Comparison of ENCODE assay signal across 9 mouse cellular contexts in the genomic region with DNA sequence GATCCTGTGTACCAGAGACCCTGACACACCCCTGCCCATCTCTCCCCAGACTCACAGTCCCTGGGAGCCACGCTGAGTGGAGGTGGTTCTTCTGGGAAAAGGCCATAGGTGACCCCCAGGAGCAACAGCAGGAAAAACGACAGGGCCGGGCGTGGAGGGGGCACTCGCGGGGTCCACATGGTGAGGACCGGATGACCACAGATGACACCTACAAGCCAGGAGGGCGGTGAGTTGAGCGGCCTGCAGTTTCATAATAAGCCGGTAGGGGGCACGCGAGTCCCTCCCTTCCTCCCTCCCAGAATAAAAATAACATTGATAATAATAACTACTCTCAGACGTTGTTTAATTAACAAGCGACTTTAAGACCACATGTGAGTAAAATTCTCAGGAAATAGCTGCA. TPM values are rescaled to one million over a fixed set of nuclear protein-coding genes. Genes with fewer than 3 reads are reported as not detected.
DNase-seq lines count a peak whose midpoint lies in the region; ATAC-seq and TF ChIP-seq lines count a peak whose summit lies in the region.
"Had no signal": no experiment of that assay in that cellular context is flagged by ENCODE, and none has a peak within 500 bp of the region (broad histone marks: within the 10 kb centered on the region; RNA-seq: fewer than 3 reads in every experiment).

No protein-coding gene starts in this region.

- H3K27ac ChIP-seq in kidney, postnatal 0 days = no peak overlapping the region
- H3K27ac ChIP-seq in macrophage = peak overlapping the region; percentile 88

- H3K4me1 ChIP-seq in kidney, postnatal 0 days (replicated peaks; ENCODE audit: insufficient read depth, low read length) = peaks cover 9% of the 10 kb centered on the region; the same call in 1 of the 2 replicates

- peak overlapping the region; percentile 30; the same call in 1 of the 2 replicates for H3K4me2 ChIP-seq in kidney, postnatal 0 days (ENCODE audit: low read length)

- H3K79me2 ChIP-seq in macrophage (ENCODE audit: inconsistent target) = no peaks in the 10 kb centered on the region; the same call in 1 of the 2 replicates

- H3K9ac ChIP-seq in kidney, postnatal 0 days (ENCODE audit: low read depth, low read length) = no peak overlapping the region

- TF ChIP-seq POLR2A in brain, embryonic 14.5 days (IDR thresholded peaks at IDR 0.05; ENCODE audit: borderline replicate concordance, extremely low read depth, insufficient read depth, insufficient read length, poor library complexity, severe bottlenecking) = no peak

- peak; percentile 68 for DNase-seq in cerebellum, adult 11 months
- peak; percentile 82 for DNase-seq in 416B (ENCODE audit: low read depth)
- DNase-seq in brain, embryonic 14.5 days (ENCODE audit: low read depth) = peak; percentile 47
- DNase-seq in gastrocnemius, adult 8-10 months (ENCODE audit: low spot score in 2 of 2) = peak; percentile 59 to 68
- DNase-seq in kidney, postnatal 0 days (ENCODE audit: low spot score) = peak; percentile 81
- DNase-seq in spleen, postnatal 14 days (ENCODE audit: low spot score in 2 of 2) = peak; percentile 50 to 65

- TF ChIP-seq CTCF in brain, embryonic 14.5 days (IDR thresholded peaks at IDR 0.05; ENCODE audit: borderline replicate concordance, extremely low read depth, insufficient read depth, insufficient read length) = peak; percentile 92
- TF ChIP-seq CTCF in kidney, postnatal 0 days (IDR thresholded peaks at IDR 0.05; ENCODE audit: low read depth) = peak; percentile 86

- no peaks in the 10 kb centered on the region for H3K9me3 ChIP-seq in kidney, postnatal 0 days (replicated peaks; ENCODE audit: low read length)

- no peak for ATAC-seq in cerebellum, adult (ENCODE audit: insufficient number of reproducible peaks, low FRiP score, low TSS enrichment)
- no peak for ATAC-seq in kidney, postnatal 0 days (replicated peaks; ENCODE audit: low FRiP score, low read depth)

- 4% methylated on average over 14 of the region's 14 CpGs for WGBS in kidney, postnatal 0 days
- 11% methylated on average over 11 of the region's 14 CpGs for WGBS in macrophage (ENCODE audit: missing documents)

- H3K36me3 ChIP-seq in kidney, postnatal 0 days (ENCODE audit: insufficient read depth, low read length) = no peaks in the 10 kb centered on the region
- H3K36me3 ChIP-seq in macrophage (ENCODE audit: inconsistent target) = peaks cover 21% of the 10 kb centered on the region

- no peaks in the 10 kb centered on the region for H3K27me3 ChIP-seq in kidney, postnatal 0 days (ENCODE audit: insufficient read depth, low read length)

- no peak overlapping the region for H3K4me3 ChIP-seq in kidney, postnatal 0 days (replicated peaks; ENCODE audit: low read depth, low read length)
- peak overlapping the region; percentile 51 for H3K4me3 ChIP-seq in macrophage (ENCODE audit: inconsistent target)

RNA-seq across cellular contexts. Expression of a gene that starts 7.5 kb away (rescaled TPM):
- polyA plus RNA-seq in brain, embryonic 14.5 days (2012; rRNA removed) = 35.0 and 48.5 TPM in 2 replicates
- total RNA-seq in gastrocnemius, adult 8-10 months (2022) = 1 to 10 TPM; 1.4 to 2.7 (median 1.9) TPM
- 0.87 and 1.2 TPM in 2 replicates for polyA plus RNA-seq in kidney, postnatal 0 days (2015; fragmentation: Nextera tagmentation; extraction: Ambion mirVana)
- 10 to 100 TPM in 1 of 26 experiments, 1 to 10 TPM in 21, under 1 TPM in 4; 0.55 to 10.6 (median 3.2) TPM for total RNA-seq in macrophage (2018; cell fraction: chromatin; rRNA removed)
- 1 to 10 TPM; 2.1 to 7.4 (median 4.0) TPM for total RNA-seq in macrophage (2018; cell fraction: cytosol; rRNA removed)
- total RNA-seq in macrophage (2018; cell fraction: nucleus; rRNA removed) = 10 to 100 TPM in 1 of 26 experiments, 1 to 10 TPM in 25; 2.3 to 17.3 (median 5.0) TPM
- polyA plus RNA-seq in macrophage (2018) = 3.0 to 7.1 TPM (median 4.4 TPM) in 3 replicates

RNA-seq across cellular contexts. Expression of a gene that starts 10.9 kb away (rescaled TPM):
- polyA plus RNA-seq in brain, embryonic 14.5 days (2012; rRNA removed) = 0.06 and 0.18 TPM in 2 replicates
- 10 to 100 TPM; 10.7 to 24.5 (median 13.9) TPM for total RNA-seq in gastrocnemius, adult 8-10 months (2022)
- 1.7 and 1.9 TPM in 2 replicates for polyA plus RNA-seq in kidney, postnatal 0 days (2015; fragmentation: Nextera tagmentation; extraction: Ambion mirVana)
- not detected for total RNA-seq in macrophage (2018; cell fraction: chromatin; rRNA removed)
- total RNA-seq in macrophage (2018; cell fraction: cytosol; rRNA removed) = under 1 TPM in 8 of 26 experiments, not detected in 18; 0.09 to 0.24 (median 0.13) TPM
- not detected for total RNA-seq in macrophage (2018; cell fraction: nucleus; rRNA removed)
- polyA plus RNA-seq in macrophage (2018) = 0.26 TPM in 1 of 3 replicates, not detected in the others
- total RNA-seq: ES-E14 had no signal

RNA-seq across cellular contexts. Expression of a gene that starts 15.3 kb away (rescaled TPM):
- polyA plus RNA-seq in brain, embryonic 14.5 days (2012; rRNA removed) = 0.43 and 0.67 TPM in 2 replicates
- total RNA-seq in gastrocnemius, adult 8-10 months (2022) = 10 to 100 TPM; 16.5 to 31.3 (median 22.8) TPM
- polyA plus RNA-seq in kidney, postnatal 0 days (2015; fragmentation: Nextera tagmentation; extraction: Ambion mirVana) = 1.2 and 1.3 TPM in 2 replicates
- not detected for total RNA-seq in macrophage (2018; cell fraction: chromatin; rRNA removed)
- total RNA-seq in macrophage (2018; cell fraction: cytosol; rRNA removed) = not detected
- not detected for total RNA-seq in macrophage (2018; cell fraction: nucleus; rRNA removed)
- not detected in 3 replicates for polyA plus RNA-seq in macrophage (2018)

RNA-seq across cellular contexts. Expression of a gene that starts 23.1 kb away (rescaled TPM):
- polyA plus RNA-seq in brain, embryonic 14.5 days (2012; rRNA removed) = 0.11 and 0.16 TPM in 2 replicates
- total RNA-seq in gastrocnemius, adult 8-10 months (2022) = 100 to 1,000 TPM; 133 to 313 (median 179) TPM
- polyA plus RNA-seq in kidney, postnatal 0 days (2015; fragmentation: Nextera tagmentation; extraction: Ambion mirVana) = 0.08 and 0.09 TPM in 2 replicates
- total RNA-seq in macrophage (2018; cell fraction: chromatin; rRNA removed) = under 1 TPM in 1 of 26 experiments, not detected in 25; 0.16 TPM
- total RNA-seq in macrophage (2018; cell fraction: cytosol; rRNA removed) = not detected
- under 1 TPM in 1 of 26 experiments, not detected in 25; 0.10 TPM for total RNA-seq in macrophage (2018; cell fraction: nucleus; rRNA removed)
- polyA plus RNA-seq in macrophage (2018) = not detected in 3 replicates

RNA-seq across cellular contexts. Expression of a gene that starts 29.6 kb away (rescaled TPM):
- 9.8 TPM in 2 replicates for polyA plus RNA-seq in brain, embryonic 14.5 days (2012; rRNA removed)
- under 1 TPM; 0.12 to 0.54 (median 0.25) TPM for total RNA-seq in gastrocnemius, adult 8-10 months (2022)
- 7.4 and 7.8 TPM in 2 replicates for polyA plus RNA-seq in kidney, postnatal 0 days (2015; fragmentation: Nextera tagmentation; extraction: Ambion mirVana)
- total RNA-seq in macrophage (2018; cell fraction: chromatin; rRNA removed) = 1 to 10 TPM in 22 of 26 experiments, under 1 TPM in 4; 0.73 to 5.9 (median 1.9) TPM
- 1 to 10 TPM in 18 of 26 experiments, under 1 TPM in 8; 0.46 to 2.2 (median 1.3) TPM for total RNA-seq in macrophage (2018; cell fraction: cytosol; rRNA removed)
- 1 to 10 TPM in 18 of 26 experiments, under 1 TPM in 8; 0.43 to 6.9 (median 1.6) TPM for total RNA-seq in macrophage (2018; cell fraction: nucleus; rRNA removed)
- 1.2 to 1.7 TPM (median 1.5 TPM) in 3 replicates for polyA plus RNA-seq in macrophage (2018)
